Mouse (Mus musculus) bone marrow macrophage, adult 2 months (primary cell): ENCODE results near the gene Ceacam9.

Source experiments
- CTCF ChIP-seq: IDR thresholded peaks from 2 replicates; pipeline ENCODE4 v1.5.1; 2012; ENCODE audit warnings: low read depth, mild to moderate bottlenecking, low read length, moderate library complexity
- POLR2A ChIP-seq: IDR thresholded peaks from 2 replicates; pipeline ENCODE4 v1.6.1; 2012; ENCODE audit warnings: mild to moderate bottlenecking, low read depth, low read length, borderline replicate concordance

DNA sequence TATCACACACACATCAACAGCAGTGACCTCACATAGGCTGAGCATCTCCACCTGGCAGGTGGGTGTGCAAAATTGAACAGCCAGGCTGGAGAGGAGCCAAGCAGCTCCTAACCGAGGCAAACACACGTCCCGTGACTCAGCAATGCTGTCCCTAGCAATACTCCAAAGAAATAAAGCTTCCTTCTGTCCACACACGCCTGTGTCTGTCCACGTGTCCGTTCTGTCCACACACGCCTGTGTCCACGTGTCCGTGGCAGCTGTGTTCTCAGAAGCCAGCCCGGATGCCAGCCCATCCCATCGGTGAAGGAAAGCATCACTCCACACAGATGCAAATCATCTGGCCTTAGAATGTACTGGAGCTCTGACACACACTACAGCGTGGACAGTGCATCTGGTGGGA is 30.3 kb downstream of the Ceacam9 start:
- TF ChIP-seq POLR2A, result no peak
- no peak for TF ChIP-seq CTCF
